Mouse (Mus musculus) mesoderm, embryonic 11.5 days (tissue): ENCODE data around the gene Fut2.
A peak's percentile ranks its signal among the peaks of the same experiment; 100 is the strongest.
"Not testable (repeated sequence)": the region's sequence is repeated elsewhere in the genome, so short reads cannot be mapped to it uniquely, and the experiment has no call there.

Experiments used
- DNase-seq: peaks from one replicate; pipeline ENCODE4 v3.0.0-alpha.2; 2012; ENCODE audit warnings: low read depth, low spot score

The Fut2 gene

DNA sequence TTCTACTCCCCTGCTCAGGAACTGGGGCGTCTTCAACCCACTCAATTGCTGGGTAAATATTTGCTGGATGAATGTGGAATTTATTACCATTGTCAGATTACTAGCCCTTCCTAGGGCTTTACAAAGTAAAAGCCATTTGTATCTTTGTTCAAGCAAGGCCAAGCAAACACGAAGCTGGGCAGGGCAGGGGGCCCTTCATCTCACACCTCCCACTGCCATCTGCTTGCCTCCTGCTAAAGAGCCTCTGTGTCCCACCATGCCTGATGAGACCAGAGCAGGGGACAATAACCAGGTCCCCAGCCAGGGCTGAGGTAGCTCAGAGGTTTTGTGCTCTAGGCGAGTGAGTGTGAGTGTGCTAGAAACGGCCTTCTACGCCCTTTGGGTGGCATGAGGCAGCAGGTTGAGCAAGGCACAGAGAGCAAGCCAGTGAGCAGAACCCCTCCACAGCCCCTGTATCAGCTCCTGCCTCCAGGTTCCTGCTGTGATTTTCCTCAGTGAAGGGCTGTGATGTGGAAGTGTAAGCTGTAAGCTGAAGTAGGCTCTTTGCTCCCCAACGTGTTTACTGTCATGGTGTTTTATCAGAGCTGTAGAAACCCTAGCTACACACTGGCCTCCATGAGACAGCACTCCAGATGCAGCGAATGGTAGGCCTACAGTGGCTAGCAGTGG lies 11.6 kb upstream of the Fut2 start:
- DNase-seq: no peak

DNA sequence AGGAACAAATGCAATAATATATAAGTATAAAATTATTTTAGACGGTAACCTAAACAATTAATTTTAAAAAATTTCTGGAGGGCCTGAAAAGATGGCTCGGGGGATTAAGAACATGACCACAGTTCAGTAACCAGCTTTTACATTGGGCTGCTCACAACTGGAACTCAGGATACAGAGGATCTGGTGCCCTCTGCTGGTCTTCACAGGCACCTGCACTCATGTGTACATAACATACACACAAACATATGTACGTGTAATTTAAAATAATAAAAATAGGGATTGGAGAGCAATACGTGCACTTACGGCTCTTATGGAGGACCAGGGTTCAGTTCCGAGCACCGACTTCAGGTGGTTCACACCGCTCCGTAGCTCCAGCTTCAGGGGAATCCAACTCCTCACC lies 2.7 kb upstream of the Fut2 start:
- DNase-seq: no peak

DNA sequence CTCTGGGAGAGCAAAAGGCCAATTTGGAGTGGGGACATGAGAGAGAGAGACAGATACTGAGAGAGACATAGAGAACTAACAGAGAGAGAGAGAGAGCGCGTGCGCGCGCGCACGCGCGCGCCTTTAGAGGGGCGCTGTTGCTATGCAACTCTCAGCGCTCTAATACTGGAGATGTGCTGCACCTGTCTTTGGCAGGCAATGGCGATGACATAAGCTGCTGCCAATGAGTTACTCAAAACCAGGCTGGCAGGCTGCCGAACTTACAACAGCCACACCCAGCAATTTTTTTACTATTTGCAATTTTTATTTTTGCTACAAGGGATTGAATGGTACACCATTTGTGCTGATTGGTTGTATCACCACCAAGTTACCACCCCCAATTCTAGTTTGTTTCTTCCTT lies 1.6 kb upstream of the Fut2 start:
- no peak for DNase-seq

DNA sequence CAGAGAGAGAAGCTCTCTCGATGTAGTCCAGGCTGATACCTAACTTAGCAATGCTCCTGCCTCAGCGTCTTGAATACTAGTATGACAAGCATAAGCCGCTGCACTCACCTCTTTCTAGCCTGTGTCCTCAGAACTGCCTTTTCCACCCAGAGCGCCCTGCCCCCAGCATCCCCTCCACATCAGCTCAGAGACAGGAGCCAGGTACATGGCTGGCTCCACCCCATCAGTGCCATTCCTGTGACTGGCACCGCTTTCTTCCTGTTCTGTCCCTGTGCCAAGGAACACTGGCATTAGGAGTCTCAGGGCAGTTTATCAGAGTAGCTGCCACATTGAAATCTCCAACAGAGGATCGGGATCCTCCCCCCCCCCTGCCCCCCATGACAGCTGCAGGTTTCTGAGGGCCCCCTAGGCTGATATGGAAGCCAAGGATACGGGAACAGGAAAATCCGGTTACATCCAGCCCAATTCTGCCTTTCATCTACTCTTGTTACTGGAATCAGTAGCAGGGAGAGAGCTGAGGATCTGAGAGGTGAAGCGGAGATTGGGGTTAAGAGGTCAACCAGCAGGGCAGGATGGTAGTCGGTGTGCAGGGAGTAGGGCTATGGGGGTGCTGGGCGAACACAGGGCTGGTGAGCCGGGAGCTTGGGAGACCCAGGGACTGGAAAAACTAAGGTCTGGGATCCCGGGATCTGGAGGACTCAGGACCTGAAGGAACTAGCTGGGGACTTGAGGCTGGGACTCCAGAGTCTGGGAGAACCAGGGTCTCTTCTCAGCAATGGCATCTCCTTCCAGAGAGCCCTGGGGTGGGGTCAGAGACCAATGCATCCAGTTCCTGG lies 673 bp downstream of the Fut2 start:
- DNase-seq: no peak

DNA sequence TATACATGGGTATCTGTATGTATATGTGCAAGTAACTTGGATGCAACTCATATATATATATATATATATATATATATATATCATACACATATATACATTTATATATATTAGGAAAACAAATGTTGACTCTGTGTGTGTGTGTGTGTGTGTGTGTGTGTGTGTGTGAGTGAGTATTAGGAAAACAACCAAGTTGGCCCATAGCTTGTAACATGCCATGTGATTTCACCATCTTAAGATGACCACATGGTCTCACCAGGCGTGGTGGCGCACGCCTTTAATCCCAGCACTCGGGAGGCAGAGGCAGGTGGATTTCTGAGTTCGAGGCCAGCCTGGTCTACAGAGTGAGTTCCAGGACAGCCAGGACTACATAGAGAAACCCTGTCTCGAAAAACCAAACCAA lies 4.5 kb downstream of the Fut2 start:
- DNase-seq: not testable (repeated sequence)

DNA sequence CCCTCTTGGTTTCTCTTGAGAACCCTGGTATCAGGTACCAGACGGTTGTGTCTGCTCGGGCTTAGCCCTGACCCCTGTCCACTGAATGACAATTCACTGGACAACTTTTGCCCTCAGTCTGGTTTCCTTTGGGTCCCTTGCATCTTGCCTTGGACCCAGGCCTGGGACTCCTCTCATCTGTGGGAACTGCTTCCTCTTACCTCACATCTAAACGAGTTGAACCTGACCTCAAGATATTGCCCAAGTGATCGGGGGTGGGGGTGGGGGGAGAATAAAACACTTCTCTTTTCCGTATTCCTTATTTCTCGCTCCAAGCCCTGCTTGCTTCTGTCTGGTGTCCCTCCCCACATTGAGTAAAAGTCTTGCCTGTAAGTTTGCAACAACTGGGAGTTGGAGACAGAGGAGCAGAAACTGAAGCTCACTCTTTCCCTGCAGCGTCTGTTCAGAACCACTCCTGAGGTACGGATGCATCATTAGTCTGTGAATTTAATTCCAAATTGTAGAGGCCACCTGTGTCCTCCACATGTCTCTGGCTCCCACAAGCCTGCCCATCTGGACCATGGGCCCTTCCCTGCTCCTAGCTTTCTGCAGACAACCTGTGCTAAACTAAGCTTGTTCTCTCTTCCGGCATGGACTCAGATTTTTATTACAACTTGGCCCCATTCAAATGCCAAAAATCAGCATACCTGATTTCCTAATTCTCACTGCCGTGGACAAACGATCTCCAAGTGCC lies 5.3 kb downstream of the Fut2 start:
- no peak for DNase-seq

DNA sequence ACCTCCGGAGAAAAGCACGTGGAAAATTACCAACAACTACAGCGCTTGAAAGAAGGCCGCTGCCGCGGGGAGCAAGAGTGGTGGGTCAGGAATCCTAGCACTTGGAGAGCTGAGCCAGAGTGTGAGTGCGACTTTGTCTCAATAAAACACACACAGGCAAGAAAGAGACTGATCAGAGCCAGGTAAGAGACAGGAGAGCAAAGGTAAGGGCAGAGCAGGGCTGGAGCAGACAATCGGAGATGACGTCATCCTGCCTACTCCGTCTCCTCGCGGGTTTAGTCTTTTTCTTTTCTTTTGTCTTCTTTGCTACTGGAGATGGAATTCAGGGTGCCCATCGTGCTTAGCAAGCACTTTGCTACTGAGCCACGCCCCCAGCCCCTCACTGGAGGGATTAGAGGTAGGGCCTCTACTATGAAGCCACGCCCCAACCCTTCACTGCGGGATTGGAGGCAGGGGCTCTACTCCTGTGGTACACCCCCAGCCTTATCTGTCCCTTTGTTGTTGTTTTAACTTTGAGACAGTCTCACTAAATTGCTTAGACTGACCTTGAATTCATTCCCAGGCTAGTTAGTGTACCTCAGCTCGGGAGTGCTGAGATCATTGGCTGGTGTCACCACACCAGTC lies 11.7 kb downstream of the Fut2 start:
- DNase-seq: peak; percentile 23

DNA sequence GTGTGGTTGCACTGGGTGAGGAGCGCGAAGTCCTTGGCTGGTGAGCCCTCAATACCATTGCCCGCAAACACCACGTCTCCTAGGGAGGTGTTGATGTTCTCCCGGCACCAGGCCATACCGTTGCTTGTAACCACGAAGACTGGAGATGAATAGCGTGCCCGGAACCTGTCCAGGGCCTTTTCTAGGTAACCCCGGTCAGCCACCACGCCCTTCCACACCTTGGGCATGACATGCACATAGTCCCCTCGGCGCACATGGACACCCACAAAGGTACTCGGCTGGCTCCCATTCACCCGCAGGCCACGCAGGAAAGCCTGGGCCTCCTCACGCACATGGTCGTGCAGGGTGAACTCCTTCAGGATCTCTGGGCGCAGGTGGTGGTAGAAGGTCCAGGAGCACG lies 15.7 kb downstream of the Fut2 start:
- not testable (repeated sequence) for DNase-seq

DNA sequence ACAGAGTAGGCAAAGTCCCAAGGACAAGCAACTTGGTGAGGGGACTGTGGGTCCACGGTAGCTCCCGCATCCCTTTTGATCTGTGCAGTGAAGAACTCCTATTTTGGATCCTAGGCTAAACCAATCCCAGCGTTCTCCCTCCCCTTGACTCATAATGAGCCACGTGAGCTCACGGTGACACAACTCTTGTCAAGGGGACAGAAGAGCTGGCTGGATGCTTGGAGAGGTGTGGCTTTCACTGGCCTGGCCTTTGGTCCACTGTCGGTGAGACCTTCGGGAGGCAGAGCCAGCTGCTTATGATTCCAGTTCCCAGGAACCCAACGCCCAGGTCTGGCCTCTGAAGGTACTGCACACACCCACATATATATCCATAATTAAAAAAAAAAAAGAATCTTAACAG lies 16.8 kb downstream of the Fut2 start:
- no peak for DNase-seq

DNA sequence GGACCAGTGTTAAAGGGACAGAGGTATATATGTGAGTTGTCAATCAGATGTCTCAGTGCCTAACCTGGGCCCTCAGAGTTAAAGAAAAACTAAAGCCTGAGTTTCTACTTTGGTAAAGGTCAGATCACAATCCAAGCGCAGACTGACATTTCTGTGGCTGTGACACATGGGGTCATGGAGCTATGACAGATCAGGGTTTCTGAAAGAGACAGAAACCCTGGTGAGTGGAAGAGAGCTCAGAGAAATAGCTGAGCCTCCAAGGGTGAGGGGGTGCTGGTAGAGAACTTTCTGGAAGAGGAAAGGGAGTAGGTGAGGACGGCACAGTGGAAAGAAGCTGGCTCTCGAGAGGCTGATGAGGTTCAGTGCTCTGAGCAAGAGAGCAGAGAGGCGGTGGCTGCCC lies 19.5 kb downstream of the Fut2 start:
- no peak for DNase-seq

DNA sequence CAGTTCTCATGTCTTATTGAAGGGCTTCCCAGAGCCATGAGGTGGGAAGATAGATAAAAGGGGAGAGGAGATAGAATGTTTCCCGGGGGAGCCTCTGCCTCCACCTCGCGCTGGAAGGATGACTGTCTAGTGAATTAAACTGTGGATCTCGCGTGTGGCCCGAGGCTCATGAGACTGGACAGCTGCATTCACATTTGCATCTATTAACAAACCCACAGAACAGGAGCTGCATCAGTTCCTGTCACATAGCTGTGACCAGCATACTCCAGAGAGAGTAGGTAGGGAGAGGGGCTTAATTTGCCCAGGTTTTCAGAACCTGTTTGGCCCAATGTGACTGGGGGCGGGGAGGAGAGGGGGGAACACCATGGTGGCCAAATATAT lies 20.6 kb downstream of the Fut2 start:
- no peak for DNase-seq

DNA sequence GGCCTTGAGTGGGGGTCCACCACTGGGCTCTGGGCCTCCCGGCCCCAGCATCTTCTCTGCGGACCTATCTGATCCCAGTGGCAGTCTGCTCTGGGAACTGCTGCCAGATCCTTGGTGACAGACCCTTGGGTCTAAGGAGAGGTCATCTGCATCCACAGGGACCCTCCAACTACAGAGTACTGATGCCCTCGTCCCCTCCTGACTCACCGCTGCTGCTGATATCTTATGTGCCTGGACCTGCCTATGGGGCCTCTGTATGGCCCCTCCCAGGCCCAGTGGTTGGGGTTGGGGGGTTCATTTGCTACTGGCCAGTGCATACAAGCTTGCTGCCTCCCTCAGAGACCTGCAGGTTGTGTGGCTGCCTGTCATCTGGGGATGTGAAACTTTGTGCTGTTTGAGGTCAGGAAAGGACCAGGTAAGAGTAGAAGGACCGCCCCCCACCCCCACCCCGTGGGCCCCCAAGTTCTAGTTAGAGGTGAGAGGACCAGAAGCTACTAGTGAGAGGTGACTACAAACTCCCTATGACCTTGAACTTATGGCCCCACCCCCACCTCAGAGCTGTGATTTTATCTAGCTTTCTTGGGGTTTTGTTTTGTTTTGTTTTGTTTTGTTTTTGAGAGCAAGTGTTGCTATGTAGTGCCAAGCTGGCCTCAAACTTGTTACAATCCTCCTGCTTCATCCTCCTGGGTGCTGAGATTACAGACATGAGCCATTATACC lies 21.2 kb downstream of the Fut2 start:
- DNase-seq: no peak

DNA sequence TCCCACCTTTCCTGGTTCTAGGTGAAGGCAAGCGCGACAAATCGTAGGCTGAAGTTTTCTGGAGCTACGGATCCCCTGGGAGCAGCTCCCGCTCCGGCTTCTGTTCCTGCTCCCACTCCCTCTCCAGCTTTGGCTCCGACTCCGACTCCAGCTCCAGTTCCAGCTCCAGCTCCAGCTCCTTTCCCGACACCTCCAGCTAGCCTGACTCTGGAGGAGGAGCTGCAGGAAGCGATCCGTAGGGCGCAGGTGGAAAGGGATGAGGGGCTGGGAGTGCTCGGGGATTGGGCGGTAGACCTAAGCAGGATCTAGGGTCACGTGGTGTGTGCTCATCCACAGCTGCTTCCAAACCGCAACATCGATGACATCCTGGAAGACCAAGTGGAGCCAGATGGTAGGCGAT lies 22.0 kb downstream of the Fut2 start:
- peak; percentile 79 for DNase-seq

DNA sequence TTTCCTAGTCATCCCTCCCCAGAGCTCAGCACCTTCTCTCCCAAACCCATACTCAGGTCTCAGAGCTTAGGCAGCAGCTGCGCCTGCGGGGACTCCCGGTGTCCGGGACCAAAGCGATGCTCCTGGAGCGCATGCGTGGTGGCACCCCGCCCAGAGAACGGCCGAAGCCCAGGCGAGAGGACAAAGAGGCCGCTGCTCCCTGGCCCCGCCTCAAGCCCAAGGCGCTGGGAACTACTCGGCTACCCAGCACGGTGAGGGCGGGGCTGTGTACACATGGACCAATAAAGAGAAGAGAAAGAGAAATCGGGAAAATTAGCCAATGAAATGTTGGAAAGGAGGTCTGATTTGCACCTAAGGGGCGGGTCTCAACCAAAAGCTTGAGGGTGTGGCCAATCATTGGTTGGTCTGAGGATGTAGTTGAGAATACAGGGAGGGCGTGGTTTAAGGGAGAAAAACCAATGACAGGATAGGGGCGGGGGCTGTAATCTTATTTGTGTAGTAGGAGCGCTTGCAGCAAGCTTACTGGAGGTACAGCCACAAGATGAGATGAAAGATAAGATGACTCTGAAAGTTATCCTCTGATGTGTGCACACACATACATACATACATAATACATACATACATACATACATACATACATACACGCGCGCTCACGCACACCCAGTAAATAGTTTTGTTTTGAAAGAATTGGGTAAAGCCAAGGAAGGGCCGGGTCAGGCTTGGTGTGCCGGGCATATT lies 22.6 kb downstream of the Fut2 start:
- peak; percentile 98 for DNase-seq

DNA sequence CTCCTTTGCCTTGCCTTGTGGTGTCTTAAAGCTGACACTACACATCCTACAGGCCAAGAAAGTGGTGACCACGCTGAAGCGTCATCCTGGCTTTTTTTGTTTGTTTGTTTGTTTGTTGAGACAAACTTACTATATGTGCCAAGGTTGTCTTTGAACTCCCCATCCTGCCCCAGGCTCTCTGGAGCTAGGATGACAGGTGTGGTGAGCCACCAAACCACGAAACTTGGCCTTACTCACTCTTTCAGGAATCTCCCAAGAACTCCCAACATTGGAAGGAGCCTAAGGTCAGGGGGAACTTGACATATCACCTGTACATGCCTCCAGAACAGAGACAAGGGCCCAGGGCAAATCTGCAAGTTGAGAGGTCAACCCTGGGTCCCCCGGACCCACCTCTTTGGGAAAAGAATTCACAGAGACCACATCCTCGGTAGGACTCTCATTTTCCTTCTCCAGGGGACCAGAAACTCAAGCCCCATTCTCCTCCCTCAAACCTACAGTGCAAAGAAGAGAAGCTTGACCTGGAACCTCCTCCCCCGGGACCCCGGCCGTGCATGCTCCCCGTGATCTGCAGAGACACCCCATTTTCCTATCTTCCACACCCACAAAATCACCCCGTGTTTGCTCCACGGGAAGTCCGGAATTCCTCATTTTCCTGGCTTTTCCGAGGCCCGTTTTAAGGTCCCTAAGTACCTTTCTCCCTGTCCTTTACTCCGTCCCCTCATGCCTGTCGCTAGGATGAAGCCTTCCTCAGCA lies 23.5 kb downstream of the Fut2 start:
- no peak for DNase-seq

DNA sequence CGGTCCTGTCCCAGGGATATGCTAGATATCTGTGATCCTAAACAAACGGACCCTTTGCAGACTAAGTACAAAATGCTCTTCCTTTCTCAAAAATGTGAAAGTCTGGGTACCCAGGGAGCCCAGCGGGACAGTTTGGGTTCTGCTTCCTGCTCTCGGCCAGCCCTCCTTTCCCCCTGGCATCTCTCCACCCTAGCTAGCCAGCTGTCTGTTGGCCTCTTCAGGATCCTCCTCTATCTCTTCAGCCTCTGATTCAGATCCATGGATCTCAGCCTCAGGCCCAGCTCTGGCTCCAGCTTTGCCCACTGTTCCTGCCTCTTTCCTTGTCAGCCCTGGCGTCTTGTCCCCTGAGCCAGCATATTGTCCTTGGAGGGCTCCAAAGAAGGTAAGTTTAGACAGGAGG lies 24.1 kb downstream of the Fut2 start:
- no peak for DNase-seq

DNA sequence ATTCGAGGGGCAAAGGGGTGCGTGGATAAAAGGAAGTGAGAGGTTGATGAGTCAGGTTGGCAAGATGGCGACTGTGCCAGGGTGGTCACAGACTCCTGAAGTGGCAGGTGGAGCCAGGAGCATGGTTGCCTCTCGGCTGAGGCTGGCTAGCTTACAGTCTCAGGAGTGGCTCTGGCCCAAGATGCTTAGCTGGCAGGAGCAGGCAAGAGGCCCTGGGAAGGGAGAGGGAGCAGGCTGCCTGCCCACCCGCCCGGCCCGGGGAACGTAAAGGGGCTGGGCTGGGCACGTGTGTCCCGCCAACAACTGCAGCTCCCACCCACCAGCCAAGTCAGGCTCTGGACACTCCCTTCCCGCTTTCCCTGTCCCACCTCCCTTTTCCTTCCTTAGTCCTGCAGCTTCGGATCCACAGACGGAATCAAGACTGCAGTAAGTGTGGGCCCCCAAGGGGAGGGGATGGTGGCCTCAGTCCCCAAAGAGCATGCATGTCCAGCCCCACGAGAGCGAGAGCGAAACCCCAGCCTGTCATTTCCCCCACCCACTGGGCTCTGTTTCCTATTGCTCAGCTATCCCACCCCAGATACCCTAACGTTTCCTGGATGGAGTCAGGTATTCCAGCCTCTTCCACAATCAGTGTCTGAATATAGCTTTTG lies 24.7 kb downstream of the Fut2 start:
- DNase-seq: no peak

DNA sequence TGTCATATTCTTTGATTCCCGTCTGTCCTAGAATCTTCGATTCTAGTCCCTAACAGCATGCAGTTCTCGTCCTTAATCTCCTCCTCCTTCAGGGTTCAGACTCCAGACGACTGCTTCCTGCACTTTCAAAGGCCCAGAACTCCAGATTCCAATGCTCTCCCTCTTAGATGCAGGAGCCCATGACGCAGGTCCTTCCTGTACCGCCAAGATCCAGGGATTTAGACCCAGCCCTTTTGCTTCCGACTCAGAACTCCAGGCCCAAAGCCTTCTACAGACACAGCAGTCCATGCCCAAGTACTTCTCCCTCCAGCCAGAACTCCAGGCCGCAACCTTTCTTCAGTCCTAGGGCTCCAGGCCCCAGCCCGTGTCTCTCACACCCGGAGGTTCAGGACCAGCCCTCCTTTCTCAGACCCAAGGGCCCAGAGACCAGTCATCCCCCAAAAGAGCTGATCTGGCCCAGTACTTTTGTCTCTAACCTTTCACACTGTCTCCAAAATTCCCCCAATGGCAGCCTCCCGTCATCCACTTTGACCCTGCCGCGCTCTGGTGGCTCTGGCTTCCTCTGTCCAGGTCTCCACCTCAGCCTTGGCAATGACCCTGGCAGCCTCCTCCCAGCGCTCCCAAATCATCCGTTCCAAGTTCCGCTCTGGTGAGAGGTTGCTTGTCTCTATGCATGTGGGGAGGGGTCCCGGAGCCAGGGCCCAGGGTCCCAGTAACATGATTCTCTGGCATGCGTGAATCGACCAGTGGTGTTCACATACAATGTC lies 25.8 kb downstream of the Fut2 start:
- DNase-seq: no peak

DNA sequence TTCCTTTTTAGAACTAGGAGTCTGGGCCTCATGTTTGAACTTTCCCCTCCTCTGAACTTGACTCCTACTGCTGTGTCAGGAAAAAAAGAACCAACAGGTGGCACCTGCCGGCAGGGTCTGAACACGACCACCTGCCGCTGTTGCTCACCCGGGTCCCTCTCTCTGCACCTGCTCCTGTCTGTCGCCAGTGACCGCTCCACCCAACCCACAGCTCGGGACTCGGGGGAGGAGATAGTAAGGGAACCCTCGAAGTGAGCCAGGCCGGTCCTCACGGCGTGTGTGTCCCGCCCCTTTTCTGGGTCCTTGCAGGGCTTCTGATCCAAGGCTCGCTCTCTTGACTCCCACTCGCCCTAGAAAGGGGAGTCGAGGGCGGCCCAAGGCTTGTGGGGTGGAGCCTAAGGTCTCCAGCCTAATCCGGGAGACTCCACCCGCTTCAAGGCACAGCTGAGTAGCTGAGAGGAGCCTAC lies 26.6 kb downstream of the Fut2 start, which contains the start of gene Mamstr:
TSS of gene Mamstr (plus strand) at position 417 of the 467 bp plus-strand sequence.
- DNase-seq: peak; percentile 50
